Mouse (Mus musculus) heart, embryonic 14.5 days (tissue): Measurements from ENCODE around the gene Cfap73. TPM values are rescaled to one million over a fixed set of nuclear protein-coding genes. Genes with fewer than 3 reads are reported as not detected.

Experiments
- ATAC-seq: fragments of 200-750 bp; cut with Nextera tagmentation; 2 replicates; pipeline ENCODE4 v1.8.0; 2017; ENCODE audit warnings: low read depth, moderate TSS enrichment; ENCODE audit not compliant: insufficient number of reproducible peaks, insufficient read depth, low FRiP score
- H3K27ac ChIP-seq, 2 experiments: fragments of 200-500 bp in 1 of 2; fragments of 300-500 bp in 1 of 2; sonication (generic) in 1 of 2; replicated peaks in 1 of 2; 2 replicates each; pipeline ENCODE4 v1.5.1; 2012 to 2014; ENCODE audit warnings: low read depth in 2 of 2, low read length in 2 of 2, control low read depth in 1 of 2, mild to moderate bottlenecking in 1 of 2, mixed read lengths in 1 of 2; ENCODE audit not compliant: control insufficient read depth in 1 of 2, insufficient read depth in 1 of 2
- H3K27me3 ChIP-seq: fragments of 300-500 bp; sonication (generic); 2 replicates; pipeline ENCODE4 v1.6.1; 2014; ENCODE audit warnings: mild to moderate bottlenecking, low read length, control low read depth; ENCODE audit not compliant: control insufficient read depth, insufficient read depth
- H3K36me3 ChIP-seq: fragments of 300-500 bp; sonication (generic); 2 replicates; pipeline ENCODE4 v1.6.1; 2014; ENCODE audit warnings: mild to moderate bottlenecking, control low read depth, low read length, mixed read lengths; ENCODE audit not compliant: control insufficient read depth, insufficient read depth
- H3K4me1 ChIP-seq, 2 experiments: fragments of 200-500 bp in 1 of 2; fragments of 300-500 bp in 1 of 2; sonication (generic) in 1 of 2; 2 replicates each; pipeline ENCODE4 v1.6.1; 2012 to 2014; ENCODE audit warnings: low read length in 2 of 2, control low read depth in 1 of 2, mixed read lengths in 1 of 2; ENCODE audit not compliant: control insufficient read depth in 2 of 2, insufficient read depth in 2 of 2
- H3K4me2 ChIP-seq: fragments of 300-500 bp; sonication (generic); 2 replicates; pipeline ENCODE4 v1.6.1; 2014; ENCODE audit warnings: mild to moderate bottlenecking, low read length
- H3K4me3 ChIP-seq, 2 experiments: fragments of 200-500 bp in 1 of 2; fragments of 300-500 bp in 1 of 2; sonication (generic) in 1 of 2; 2 replicates each; pipeline ENCODE4 v1.5.1; 2012 to 2014; ENCODE audit warnings: low read length in 2 of 2, mild to moderate bottlenecking in 2 of 2, control low read depth in 1 of 2, low read depth in 1 of 2, moderate library complexity in 1 of 2; ENCODE audit not compliant: control insufficient read depth in 1 of 2, insufficient read depth in 1 of 2
- H3K9ac ChIP-seq: fragments of 300-500 bp; sonication (generic); 2 replicates; pipeline ENCODE4 v1.6.1; 2014; ENCODE audit warnings: mild to moderate bottlenecking, low read length
- H3K9me3 ChIP-seq: fragments of 300-500 bp; sonication (generic); 2 replicates; pipeline ENCODE4 v1.6.1; 2016; ENCODE audit warnings: low read length, control low read depth; ENCODE audit not compliant: control insufficient read depth
- WGBS: fragments of 180-500 bp; shearing (Covaris S2); extraction: QIAGEN DNeasy Blood & Tissue Kit; methylation state at CpG from one replicate; pipeline ENCODE4 v1.1.7; 2014; 5-methylcytosine and 5-hydroxymethylcytosine counted together
- polyA plus RNA-seq: library from polyadenylated mRNA; unstranded; fragments of >200 nt; fragmentation: Nextera tagmentation; extraction: Ambion mirVana; gene quantifications from 2 replicates; pipeline ENCODE4 v1.2.1, GENCODE M21; 2014

Cfap73 gene
- polyA plus RNA-seq, 1 experiment from 2014 or later: not detected

- no peaks in the 10 kb centered on the region for H3K27me3 ChIP-seq
- H3K4me3 ChIP-seq: no peak overlapping the region
- no peak overlapping the region for H3K27ac ChIP-seq
- H3K9me3 ChIP-seq: no peaks in the 10 kb centered on the region
- no peak overlapping the region for H3K9ac ChIP-seq
- no peak overlapping the region for H3K4me2 ChIP-seq
- no peak for ATAC-seq
- H3K36me3 ChIP-seq: peaks cover 35% of the 10 kb centered on the region
- WGBS: 58% methylated on average over 9 of the region's 9 CpGs
- H3K4me1 ChIP-seq: peaks cover 18 to 35% of the 10 kb centered on the region in 2 experiments
Observed at GRCm38 (mm10) chr5:120582002-120582401, 52.0 kb downstream of the Cfap73 start.

- H3K9ac ChIP-seq: no peak overlapping the region
- no peaks in the 10 kb centered on the region for H3K9me3 ChIP-seq
- no peak overlapping the region for H3K4me2 ChIP-seq
- no peak overlapping the region for H3K4me3 ChIP-seq
- H3K36me3 ChIP-seq: peaks cover 35% of the 10 kb centered on the region
- peaks cover 12 to 32% of the 10 kb centered on the region in 2 experiments; a peak in 3 of 4 replicates for H3K4me1 ChIP-seq
- no peaks in the 10 kb centered on the region for H3K27me3 ChIP-seq
- 92% methylated on average over 26 of the region's 26 CpGs for WGBS
- ATAC-seq: no peak
- H3K27ac ChIP-seq: peak overlapping the region in 1 of 2 experiments; percentile 70; a peak in 1 of 4 replicates
Observed at GRCm38 (mm10) chr5:120579898-120580626, 54.0 kb downstream of the Cfap73 start.

GRCm38 (mm10) chr5:120579211-120579897 is 54.7 kb downstream of the Cfap73 start:
- H3K27ac ChIP-seq: peak overlapping the region; percentile 27 to 70
- H3K4me3 ChIP-seq: no peak overlapping the region
- 59% methylated on average over 26 of the region's 26 CpGs for WGBS
- H3K36me3 ChIP-seq: peaks cover 31% of the 10 kb centered on the region
- H3K4me2 ChIP-seq: peak overlapping the region; percentile 27; the same call in 1 of the 2 replicates
- H3K27me3 ChIP-seq: no peaks in the 10 kb centered on the region
- H3K4me1 ChIP-seq: peaks cover 12 to 35% of the 10 kb centered on the region in 2 experiments; a peak in 3 of 4 replicates
- no peaks in the 10 kb centered on the region for H3K9me3 ChIP-seq
- ATAC-seq: no peak
- no peak overlapping the region for H3K9ac ChIP-seq

- Histone ChIP-seq H3K27ac (peak overlapping the region in 1 of 2 experiments; percentile 70; a peak in 2 of 4 replicates), H3K4me1 (peaks cover 12 to 35% of the 10 kb centered on the region in 2 experiments; a peak in 3 of 4 replicates), H3K9ac (no peak overlapping the region), H3K4me3 (no peak overlapping the region), H3K9me3 (no peaks in the 10 kb centered on the region), H3K4me2 (peak overlapping the region; percentile 27), H3K36me3 (peaks cover 24% of the 10 kb centered on the region), H3K27me3 (no peaks in the 10 kb centered on the region)
- WGBS: 50% methylated on average over 12 of the region's 12 CpGs
- peak; percentile 43; the same call in 1 of the 2 replicates for ATAC-seq
Observed at GRCm38 (mm10) chr5:120578504-120579081, 55.4 kb downstream of the Cfap73 start.

Other genes with a start within 250 kb of the Cfap73 start
- not detected in 2 replicates for gene Lhx5, start 202.5 kb downstream of the Cfap73 start, polyA plus RNA-seq
- gene Sdsl, start 161.4 kb downstream of the Cfap73 start, polyA plus RNA-seq: 14.1 and 14.4 TPM in 2 replicates
- gene Sds, start 157.7 kb downstream of the Cfap73 start, polyA plus RNA-seq: not detected in 2 replicates
- 35.1 and 36.1 TPM in 2 replicates for gene Plbd2, start 130.6 kb downstream of the Cfap73 start, polyA plus RNA-seq
- 3.1 TPM in 2 replicates for gene Slc8b1, start 123.1 kb downstream of the Cfap73 start, polyA plus RNA-seq
- 14.5 and 17.1 TPM in 2 replicates for gene Tpcn1, start 45.6 kb downstream of the Cfap73 start, polyA plus RNA-seq
- gene Iqcd, start 45.2 kb downstream of the Cfap73 start, polyA plus RNA-seq: 0.43 TPM in 1 of 2 replicates, not detected in the other
- gene Rita1, start 21.6 kb downstream of the Cfap73 start, polyA plus RNA-seq: 5.6 and 6.2 TPM in 2 replicates
- gene Ddx54, start 21.5 kb downstream of the Cfap73 start, polyA plus RNA-seq: 17.9 and 18.9 TPM in 2 replicates
- gene Rasal1, start 14.6 kb upstream of the Cfap73 start, polyA plus RNA-seq: 0.54 TPM in 1 of 2 replicates, not detected in the other
- gene Dtx1, start 77.7 kb upstream of the Cfap73 start, polyA plus RNA-seq: 0.27 and 0.54 TPM in 2 replicates
- gene Oas2, start 115.6 kb upstream of the Cfap73 start, polyA plus RNA-seq: 0.43 and 0.58 TPM in 2 replicates
- gene Oas3, start 143.4 kb upstream of the Cfap73 start, polyA plus RNA-seq: 0.27 and 0.77 TPM in 2 replicates
- not detected in 2 replicates for gene Oas1e, start 161.3 kb upstream of the Cfap73 start, polyA plus RNA-seq
- 0.31 and 0.55 TPM in 2 replicates for gene Oas1c, start 178.3 kb upstream of the Cfap73 start, polyA plus RNA-seq
- not detected in 2 replicates for gene Oas1f, start 213.1 kb upstream of the Cfap73 start, polyA plus RNA-seq
- gene Oas1h, start 227.2 kb upstream of the Cfap73 start, polyA plus RNA-seq: not detected in 2 replicates